Mouse (Mus musculus) liver, embryonic 13.5 days (tissue): ENCODE measurements around the gene Gm11627. TPM values are rescaled to one million over a fixed set of nuclear protein-coding genes. Genes with fewer than 3 reads are reported as not detected.

Experiments used
- ATAC-seq: fragments of 200-750 bp; cut with Nextera tagmentation; 2 replicates; pipeline ENCODE4 v1.8.0; 2017; ENCODE audit warnings: low read depth, mild to moderate bottlenecking, moderate number of reproducible peaks, moderate library complexity
- DNase-seq: peaks from one replicate; pipeline ENCODE4 v3.0.0; 2022
- H3K27ac ChIP-seq: fragments of 300-500 bp; sonication (generic); 2 replicates; pipeline ENCODE4 v1.5.1; 2015; ENCODE audit warnings: moderate library complexity, mild to moderate bottlenecking, inconsistent platforms
- H3K27me3 ChIP-seq: fragments of 300-500 bp; sonication (generic); 2 replicates; pipeline ENCODE4 v1.6.1; 2015; ENCODE audit warnings: mild to moderate bottlenecking, inconsistent platforms
- H3K36me3 ChIP-seq: fragments of 300-500 bp; sonication (generic); 2 replicates; pipeline ENCODE4 v1.6.1; 2015; ENCODE audit warnings: mild to moderate bottlenecking, inconsistent platforms
- H3K4me1 ChIP-seq: fragments of 300-500 bp; sonication (generic); replicated peaks from 2 replicates; pipeline ENCODE4 v1.6.1; 2015; ENCODE audit warnings: inconsistent platforms
- H3K4me2 ChIP-seq: fragments of 300-500 bp; sonication (generic); 2 replicates; pipeline ENCODE4 v1.6.1; 2015; ENCODE audit warnings: inconsistent platforms, mild to moderate bottlenecking, moderate library complexity
- H3K4me3 ChIP-seq: fragments of 300-500 bp; sonication (generic); replicated peaks from 2 replicates; pipeline ENCODE4 v1.5.1; 2015; ENCODE audit warnings: mild to moderate bottlenecking, inconsistent platforms
- H3K9ac ChIP-seq: fragments of 300-500 bp; sonication (generic); 2 replicates; pipeline ENCODE4 v1.6.1; 2015; ENCODE audit warnings: mild to moderate bottlenecking, inconsistent platforms
- H3K9me3 ChIP-seq: fragments of 300-500 bp; sonication (generic); replicated peaks from 2 replicates; pipeline ENCODE4 v1.6.1; 2016; ENCODE audit warnings: inconsistent platforms
- WGBS: fragments of 180-500 bp; shearing (Covaris S2); methylation state at CpG from one replicate; pipeline ENCODE4 v1.1.7; 2015; ENCODE audit not compliant: insufficient replicate concordance; 5-methylcytosine and 5-hydroxymethylcytosine counted together
- polyA plus RNA-seq: library from polyadenylated mRNA; unstranded; fragments of >200 nt; fragmentation: Nextera tagmentation; extraction: Ambion mirVana; gene quantifications from 2 replicates; pipeline ENCODE4 v1.2.1, GENCODE M21; 2015

Gm11627 gene
- polyA plus RNA-seq = 0.68 and 0.94 TPM in 2 replicates

DNA sequence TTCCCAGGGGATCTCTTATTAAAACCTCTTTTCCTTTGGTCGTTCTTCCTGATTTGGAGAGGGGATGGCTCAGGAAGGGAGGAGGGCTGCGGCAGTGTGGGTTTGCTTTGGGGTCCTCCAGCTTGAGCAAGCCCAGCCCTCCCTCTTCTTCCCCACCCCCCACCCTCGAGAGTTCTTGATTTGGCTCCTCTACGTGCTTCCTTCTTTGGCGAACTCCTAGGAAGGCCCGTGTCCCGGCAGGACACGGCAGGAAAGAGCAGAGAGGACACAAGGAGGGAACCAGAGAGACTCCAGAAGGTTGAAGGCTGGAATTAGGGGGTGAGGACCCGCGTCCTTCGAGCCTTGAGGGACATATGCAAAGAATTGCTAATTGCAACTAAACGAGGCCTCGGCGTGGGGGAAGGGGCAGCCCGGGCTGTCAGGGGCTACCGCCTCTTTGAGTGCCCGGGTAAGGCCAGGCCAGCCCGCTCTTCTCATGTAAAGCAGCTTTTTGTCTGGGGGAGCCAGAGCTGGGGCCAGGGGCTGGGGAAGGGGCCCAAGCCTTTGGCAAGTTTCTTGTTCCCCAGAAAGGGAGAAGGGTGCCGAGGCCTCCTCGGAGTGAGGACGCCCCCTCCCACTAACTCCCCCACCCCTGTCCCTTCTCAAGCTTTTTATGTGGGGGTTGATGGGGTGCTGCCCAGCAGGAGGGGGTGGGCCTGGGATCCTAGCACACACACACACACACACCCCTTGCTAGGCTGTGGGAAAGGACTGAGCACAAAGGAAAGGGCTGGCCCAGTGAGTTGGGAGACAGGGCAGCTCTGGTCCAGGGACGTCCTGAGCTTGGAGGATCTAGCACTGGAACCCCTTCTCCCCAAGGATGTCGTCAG lies at the start of gene Gm11627:
Gm11627 (minus strand) TSS at position 297 of the 869 bp plus-strand sequence.
- DNase-seq (no peak), ATAC-seq (no peak)
- H3K4me1 ChIP-seq = peaks cover 15% of the 10 kb centered on the region
- WGBS = 23% methylated on average over 23 of the region's 23 CpGs
- no peaks in the 10 kb centered on the region for H3K9me3 ChIP-seq
- no peaks in the 10 kb centered on the region for H3K36me3 ChIP-seq
- H3K27me3 ChIP-seq = peaks cover 56% of the 10 kb centered on the region
- no peak within 1 kb of the TSS for H3K9ac ChIP-seq
- H3K4me2 ChIP-seq = peak within 1 kb of the TSS; percentile 55
- peak within 1 kb of the TSS; percentile 20 for H3K4me3 ChIP-seq
- no peak within 1 kb of the TSS for H3K27ac ChIP-seq

DNA sequence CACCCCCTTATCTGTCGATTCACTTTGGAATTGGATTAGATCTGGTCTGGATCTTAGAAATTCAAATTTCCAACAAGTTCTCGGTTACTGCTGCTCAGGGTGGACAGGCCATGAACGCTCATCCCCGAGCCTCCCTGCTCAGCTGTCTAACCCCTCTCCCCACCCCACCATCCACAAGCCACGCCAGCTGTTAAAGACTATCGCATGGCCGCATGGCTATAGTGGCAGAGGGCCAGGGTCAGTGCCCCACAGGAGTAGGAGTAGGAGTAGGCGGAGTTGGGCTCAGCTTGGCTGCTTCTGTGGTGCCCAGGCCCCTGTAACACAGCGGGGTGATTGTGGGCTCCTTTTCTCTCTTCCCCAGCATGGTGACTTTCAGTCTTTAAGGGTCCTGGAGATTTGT lies 49.3 kb upstream of the Gm11627 start:
- Histone ChIP-seq H3K27me3 (peaks cover 15% of the 10 kb centered on the region), H3K36me3 (no peaks in the 10 kb centered on the region), H3K4me1 (peaks cover 5% of the 10 kb centered on the region; the same call in 1 of the 2 replicates), H3K4me2 (no peak overlapping the region), H3K4me3 (no peak overlapping the region), H3K9ac (no peak overlapping the region), H3K9me3 (no peaks in the 10 kb centered on the region; the same call in 1 of the 2 replicates), H3K27ac (no peak overlapping the region)
- DNase-seq = no peak
- WGBS = 74% methylated on average over 9 of the region's 9 CpGs
- ATAC-seq = no peak

DNA sequence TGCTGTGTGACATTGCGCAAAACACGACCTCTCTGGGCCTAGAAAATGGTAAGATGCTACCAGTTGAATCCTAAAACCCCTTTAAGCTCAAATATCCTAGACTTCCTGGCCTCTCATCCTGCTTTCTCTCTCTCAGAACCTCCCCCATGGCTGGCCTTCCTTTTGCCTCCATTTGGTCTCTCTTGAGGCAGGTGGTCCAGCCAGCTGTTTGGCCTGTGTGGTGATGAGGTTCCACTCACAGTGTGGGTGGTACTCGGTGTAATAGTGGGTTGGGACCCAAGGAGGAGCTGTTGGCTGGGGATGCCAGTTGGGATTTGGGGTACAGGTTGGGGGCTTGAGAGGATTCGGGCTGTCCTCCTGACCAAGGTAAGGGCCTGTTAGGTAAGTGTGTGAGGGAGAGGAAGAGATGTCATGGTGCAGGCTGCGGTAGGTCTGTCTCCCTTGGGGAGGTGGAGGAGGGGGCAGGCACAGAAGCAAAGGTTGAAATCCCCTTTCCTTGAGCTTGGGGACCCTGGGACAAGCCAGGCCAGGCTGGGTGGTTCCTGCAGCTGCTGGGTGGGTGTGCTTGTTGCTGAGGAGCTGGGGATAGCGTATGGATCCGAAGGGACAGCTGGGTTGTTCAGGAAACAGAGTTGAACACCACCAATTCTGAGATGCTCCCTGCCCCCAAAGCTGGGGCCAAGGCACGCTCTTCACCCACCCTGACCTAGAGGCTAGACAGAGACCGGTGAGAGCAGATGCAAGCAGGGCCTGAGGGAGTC lies 48.1 kb upstream of the Gm11627 start:
- ATAC-seq (no peak), DNase-seq (no peak)
- Histone ChIP-seq H3K4me3 (no peak overlapping the region), H3K4me2 (no peak overlapping the region), H3K27ac (no peak overlapping the region), H3K9ac (no peak overlapping the region), H3K36me3 (no peaks in the 10 kb centered on the region), H3K4me1 (0 out of 2 replicates have a peak, but pooled peaks cover under 1% of the 10 kb centered on the region), H3K9me3 (no peaks in the 10 kb centered on the region; the same call in 1 of the 2 replicates), H3K27me3 (peaks cover 3% of the 10 kb centered on the region)
- 72% methylated on average over 9 of the region's 9 CpGs for WGBS

DNA sequence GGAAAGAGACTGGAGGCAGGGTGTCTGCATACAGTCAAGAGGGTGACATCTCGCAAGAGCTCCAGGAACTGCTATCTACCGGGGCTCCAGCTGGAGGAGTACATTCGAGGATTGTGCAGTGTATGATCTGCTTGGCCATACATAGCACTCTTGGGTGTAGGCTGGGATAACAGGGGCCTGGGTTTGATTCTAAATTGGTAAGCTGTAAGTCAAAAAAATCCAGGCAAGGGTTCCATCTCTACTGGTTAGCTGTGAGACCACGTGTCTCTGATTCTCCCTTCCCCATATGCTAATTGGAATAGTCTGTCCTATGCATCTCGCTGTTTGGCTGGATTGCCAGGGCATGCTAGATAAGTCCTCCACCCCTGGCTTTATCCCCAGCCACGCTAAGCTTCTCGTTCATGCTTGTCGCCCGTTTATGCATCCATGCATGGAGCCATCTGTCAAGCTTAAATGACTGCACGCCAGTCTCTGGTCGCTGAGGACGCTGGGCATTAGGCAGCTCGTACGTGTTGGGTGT lies 45.7 kb upstream of the Gm11627 start:
- Histone ChIP-seq H3K4me1 (no peaks in the 10 kb centered on the region), H3K4me2 (no peak overlapping the region), H3K27me3 (no peaks in the 10 kb centered on the region), H3K36me3 (no peaks in the 10 kb centered on the region), H3K27ac (0 out of 2 replicates have a peak overlapping the region, but pooled peaks have one; percentile 9), H3K4me3 (no peak overlapping the region), H3K9ac (no peak overlapping the region), H3K9me3 (no peaks in the 10 kb centered on the region)
- 61% methylated on average over 14 of the region's 14 CpGs for WGBS
- no peak for DNase-seq
- no peak for ATAC-seq

DNA sequence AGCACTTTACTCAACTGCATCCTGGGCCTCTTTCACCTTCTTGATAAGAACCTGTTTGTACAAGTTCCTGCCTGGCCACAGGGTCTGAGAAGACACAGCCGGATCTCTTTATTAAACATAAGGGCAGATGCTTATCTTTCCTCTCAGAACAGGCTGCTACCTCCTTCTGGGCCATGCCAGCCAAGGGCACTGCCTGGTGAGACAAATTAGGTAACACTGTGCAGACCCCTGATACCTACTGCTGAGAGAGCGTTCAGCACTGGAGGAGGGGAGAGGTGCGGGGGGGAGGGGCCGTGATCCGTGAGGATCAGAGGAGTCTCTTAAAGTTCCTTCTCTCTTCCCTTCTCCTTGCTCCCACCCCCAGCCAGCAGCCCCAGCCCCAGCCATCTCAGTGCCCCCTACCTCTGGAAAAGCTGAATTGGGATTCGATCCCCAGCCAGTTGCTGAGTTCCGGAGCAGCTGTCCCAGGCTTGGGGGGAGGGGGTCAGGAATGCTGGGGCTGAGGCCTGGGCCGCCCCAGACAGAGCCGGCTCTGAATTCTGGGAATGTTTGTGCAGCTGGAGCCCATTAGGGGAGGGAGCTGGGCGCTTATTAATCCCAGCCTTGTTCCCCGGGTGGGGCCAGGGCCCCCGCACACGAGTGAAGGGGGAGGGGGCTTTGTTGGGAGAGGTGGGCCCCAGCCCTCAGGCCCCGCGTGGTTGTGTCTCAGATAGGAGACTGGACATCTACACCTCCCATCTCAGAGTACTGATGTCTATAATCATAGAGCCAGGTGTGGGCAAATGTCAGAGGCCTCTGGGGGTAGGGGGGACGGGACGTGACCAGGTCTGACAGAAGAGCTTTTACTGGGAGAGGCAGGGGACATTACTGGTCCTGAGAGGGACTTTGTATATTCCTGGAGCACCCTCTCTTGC lies 44.9 kb upstream of the Gm11627 start:
- H3K9ac ChIP-seq = no peak overlapping the region
- no peaks in the 10 kb centered on the region for H3K4me1 ChIP-seq
- H3K27ac ChIP-seq = 0 out of 2 replicates have a peak overlapping the region, but pooled peaks have one; percentile 9
- H3K36me3 ChIP-seq = 0 out of 2 replicates have a peak, but pooled peaks cover 3% of the 10 kb centered on the region
- peaks cover 3% of the 10 kb centered on the region; the same call in 1 of the 2 replicates for H3K9me3 ChIP-seq
- WGBS = 38% methylated on average over 17 of the region's 17 CpGs
- ATAC-seq = no peak
- peak overlapping the region; percentile 10; the same call in 1 of the 2 replicates for H3K4me2 ChIP-seq
- no peak overlapping the region for H3K4me3 ChIP-seq
- DNase-seq = no peak
- H3K27me3 ChIP-seq = no peaks in the 10 kb centered on the region

DNA sequence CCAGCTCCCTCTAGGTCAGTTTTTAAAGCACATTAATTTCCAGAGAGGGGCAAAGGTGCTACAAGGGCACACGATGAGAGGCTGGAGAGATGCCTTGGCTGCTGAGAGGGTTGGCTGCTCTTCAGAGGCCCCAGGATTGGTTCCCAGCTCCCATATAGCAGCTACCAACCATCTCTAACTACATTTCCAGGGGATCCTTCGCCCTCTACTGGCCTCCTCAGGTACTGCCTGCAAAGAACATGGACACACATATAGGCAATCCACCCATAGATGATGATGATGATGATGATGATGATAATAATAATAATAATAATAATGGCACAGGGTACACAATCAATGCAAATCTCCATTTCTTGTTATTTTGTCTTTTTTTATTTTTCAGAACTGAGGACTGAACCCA lies 40.2 kb upstream of the Gm11627 start:
- no peak for DNase-seq
- H3K4me2 ChIP-seq = no peak overlapping the region
- 46% methylated on average over 2 of the region's 2 CpGs for WGBS

DNA sequence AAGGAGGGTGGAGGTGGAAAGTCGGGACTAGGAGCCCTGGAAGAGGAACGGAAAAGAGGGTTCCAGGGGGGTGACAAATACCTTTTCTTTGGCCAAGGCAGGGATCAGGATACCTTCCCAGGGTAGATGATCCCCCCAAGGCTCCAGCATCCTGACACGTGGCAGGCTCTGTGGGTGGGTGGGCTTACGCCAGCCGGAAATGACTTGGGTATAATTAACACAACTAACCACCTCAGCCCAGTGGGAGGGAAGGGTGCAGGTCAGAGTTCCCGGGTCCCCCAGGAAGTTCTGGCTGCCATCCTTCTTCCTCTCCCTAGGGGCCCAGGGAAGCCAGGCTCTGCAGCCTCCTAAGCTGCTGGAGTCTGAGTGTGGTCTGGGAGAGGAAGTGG lies 32.0 kb upstream of the Gm11627 start:
- H3K9ac ChIP-seq = no peak overlapping the region
- H3K27me3 ChIP-seq = peaks cover 53% of the 10 kb centered on the region
- no peak overlapping the region for H3K4me3 ChIP-seq
- DNase-seq = no peak
- no peaks in the 10 kb centered on the region for H3K9me3 ChIP-seq
- no peak overlapping the region for H3K27ac ChIP-seq
- no peak for ATAC-seq
- 14% methylated on average over 6 of the region's 6 CpGs for WGBS
- 0 out of 2 replicates have a peak, but pooled peaks cover 3% of the 10 kb centered on the region for H3K4me1 ChIP-seq
- H3K4me2 ChIP-seq = no peak overlapping the region
- no peaks in the 10 kb centered on the region for H3K36me3 ChIP-seq

More for the DNA sequence above, 40.2 kb upstream of the Gm11627 start:
- no peak overlapping the region for H3K4me3 ChIP-seq
- H3K9me3 ChIP-seq = peaks cover 3% of the 10 kb centered on the region; the same call in 1 of the 2 replicates
- no peak for ATAC-seq
- H3K4me1 ChIP-seq = no peaks in the 10 kb centered on the region
- no peak overlapping the region for H3K27ac ChIP-seq
- H3K27me3 ChIP-seq = no peaks in the 10 kb centered on the region
- no peak overlapping the region for H3K9ac ChIP-seq
- 0 out of 2 replicates have a peak, but pooled peaks cover 3% of the 10 kb centered on the region for H3K36me3 ChIP-seq

DNA sequence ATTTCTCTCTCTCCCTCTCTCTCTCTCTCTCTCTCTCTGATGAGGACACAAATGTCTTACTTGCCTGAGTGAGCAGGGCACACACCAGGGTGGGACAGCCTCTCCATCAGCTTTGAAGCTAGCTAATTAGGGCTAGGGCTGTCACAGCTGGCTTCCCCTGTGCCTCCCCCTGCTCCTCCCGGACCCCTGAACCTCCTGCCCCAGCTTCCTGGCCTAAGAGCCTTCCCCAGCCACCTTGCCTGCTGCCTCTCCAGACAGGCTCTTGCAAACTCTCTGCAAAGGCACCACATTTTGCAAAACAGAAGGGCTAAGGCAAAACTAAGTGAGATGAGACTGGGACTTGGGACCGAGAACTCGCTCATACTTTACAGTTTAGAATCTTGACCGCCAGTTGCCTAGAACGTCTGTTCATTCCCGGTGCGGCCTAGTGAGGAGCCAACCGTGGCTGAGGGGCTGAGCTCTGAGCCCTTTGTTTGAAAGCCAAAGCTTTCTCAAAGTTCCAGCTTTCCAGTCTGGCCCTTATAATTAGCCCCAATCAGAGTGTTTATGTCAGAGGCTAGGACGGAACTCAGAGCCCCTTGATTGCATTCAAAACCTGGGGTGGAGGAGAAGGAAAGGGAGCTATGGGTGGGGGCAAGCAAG lies 31.5 kb upstream of the Gm11627 start:
- Histone ChIP-seq H3K36me3 (no peaks in the 10 kb centered on the region), H3K27ac (no peak overlapping the region), H3K9me3 (no peaks in the 10 kb centered on the region), H3K4me1 (0 out of 2 replicates have a peak, but pooled peaks cover 3% of the 10 kb centered on the region), H3K4me2 (no peak overlapping the region), H3K27me3 (peaks cover 58% of the 10 kb centered on the region), H3K4me3 (no peak overlapping the region), H3K9ac (no peak overlapping the region)
- no peak for DNase-seq
- no peak for ATAC-seq
- WGBS = 48% methylated on average over 9 of the region's 9 CpGs

DNA sequence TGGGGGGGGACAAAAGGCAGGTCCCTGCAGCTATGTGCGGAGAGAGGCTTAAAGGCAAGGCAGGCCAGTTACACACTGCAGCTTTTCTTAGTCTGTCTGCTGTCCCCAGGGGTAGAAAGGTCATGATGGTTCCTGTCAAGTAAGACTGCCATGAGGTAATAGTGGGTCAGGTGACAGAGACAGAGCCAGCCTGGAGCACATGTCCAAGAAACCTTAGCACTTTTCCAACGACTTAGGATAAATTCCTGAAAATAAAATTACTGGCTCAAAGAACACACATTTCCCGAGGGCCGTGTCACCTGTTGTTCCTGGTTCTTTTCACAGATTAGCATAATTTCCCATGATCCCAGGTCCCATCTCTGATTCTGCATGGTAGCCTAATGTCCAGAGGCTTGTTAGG lies 31.0 kb upstream of the Gm11627 start:
- no peaks in the 10 kb centered on the region for H3K36me3 ChIP-seq
- H3K9ac ChIP-seq = no peak overlapping the region
- no peak overlapping the region for H3K4me2 ChIP-seq
- no peak overlapping the region for H3K4me3 ChIP-seq
- no peak for DNase-seq
- 57% methylated on average over 4 of the region's 4 CpGs for WGBS
- no peak overlapping the region for H3K27ac ChIP-seq
- H3K4me1 ChIP-seq = peaks cover 6% of the 10 kb centered on the region; the same call in 1 of the 2 replicates
- ATAC-seq = no peak
- H3K9me3 ChIP-seq = no peaks in the 10 kb centered on the region
- H3K27me3 ChIP-seq = peaks cover 64% of the 10 kb centered on the region

DNA sequence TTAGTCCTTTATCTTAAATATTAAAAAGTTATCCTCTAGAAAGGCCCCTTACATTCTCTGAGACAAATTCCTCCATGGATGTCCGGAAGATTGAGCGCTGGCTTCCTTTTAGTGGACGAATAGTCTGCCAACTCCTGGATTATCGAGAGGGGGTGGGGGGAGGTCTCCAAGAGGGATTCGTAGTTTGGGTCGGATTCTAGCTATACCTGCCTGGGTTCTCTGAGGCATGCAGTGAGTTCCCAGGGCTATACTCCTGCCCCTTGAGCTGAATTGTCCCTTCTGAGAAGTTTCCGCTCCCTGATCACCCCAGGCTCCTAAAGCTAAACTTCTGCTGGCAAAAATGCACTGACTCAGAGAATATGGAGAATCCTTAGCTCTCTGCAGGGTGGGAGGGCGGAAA lies 30.2 kb upstream of the Gm11627 start:
- H3K4me2 ChIP-seq = no peak overlapping the region

More for the DNA sequence above, 30.2 kb upstream of the Gm11627 start:
- no peak overlapping the region for H3K9ac ChIP-seq
- no peak overlapping the region for H3K27ac ChIP-seq
- no peaks in the 10 kb centered on the region for H3K36me3 ChIP-seq
- ATAC-seq = no peak
- H3K27me3 ChIP-seq = peaks cover 72% of the 10 kb centered on the region
- WGBS = 65% methylated on average over 8 of the region's 8 CpGs
- peaks cover 13% of the 10 kb centered on the region for H3K4me1 ChIP-seq
- DNase-seq = no peak
- no peaks in the 10 kb centered on the region for H3K9me3 ChIP-seq
- no peak overlapping the region for H3K4me3 ChIP-seq
